In genomic region chr10:31528297-31528984, GRCm38 (mm10) we compare ENCODE assay signal across 15 mouse cellular contexts.
DNase-seq lines count a peak whose midpoint lies in the region; ATAC-seq lines count a peak whose summit lies in the region.
"Had no signal": no experiment of that assay in that cellular context is flagged by ENCODE, and none has a peak within 500 bp of the region (broad histone marks: within the 10 kb centered on the region; RNA-seq: fewer than 3 reads in every experiment).

No protein-coding gene starts in this region.

- ATAC-seq in neural tube, embryonic 11.5 days (ENCODE audit: insufficient read depth, low FRiP score, low TSS enrichment): 0 out of 2 replicates have a peak, but pooled peaks have one; percentile 50
- no peak for ATAC-seq in neural tube, embryonic 15.5 days (ENCODE audit: low FRiP score)
- peak; percentile 84 for ATAC-seq in hindbrain, embryonic 12.5 days (ENCODE audit: low FRiP score)
- ATAC-seq in limb, embryonic 11.5 days (ENCODE audit: insufficient number of reproducible peaks, low FRiP score, low TSS enrichment, low read depth): no peak

- no peaks in the 10 kb centered on the region for H3K9me3 ChIP-seq in neural tube, embryonic 11.5 days (ENCODE audit: control insufficient read depth, low read length)
- no peaks in the 10 kb centered on the region for H3K9me3 ChIP-seq in neural tube, embryonic 15.5 days (replicated peaks)
- no peaks in the 10 kb centered on the region for H3K9me3 ChIP-seq in hindbrain, embryonic 12.5 days (replicated peaks)
- no peaks in the 10 kb centered on the region for H3K9me3 ChIP-seq in limb, embryonic 11.5 days (ENCODE audit: control insufficient read depth, low read length)
- H3K9me3 ChIP-seq: limb, embryonic 15.5 days had no signal

- H3K4me2 ChIP-seq in neural tube, embryonic 11.5 days (ENCODE audit: low read depth): no peak overlapping the region
- no peak overlapping the region for H3K4me2 ChIP-seq in neural tube, embryonic 15.5 days
- H3K4me2 ChIP-seq in hindbrain, embryonic 12.5 days (replicated peaks): no peak overlapping the region
- H3K4me2 ChIP-seq in limb, embryonic 11.5 days (ENCODE audit: low read depth, severe bottlenecking): no peak overlapping the region
- H3K4me2 ChIP-seq: heart, embryonic 11.5 days; limb, embryonic 15.5 days; lung, embryonic 14.5 days had no signal

- WGBS in neural tube, embryonic 11.5 days: 38% methylated on average over 6 of the region's 6 CpGs
- 37% methylated on average over 6 of the region's 6 CpGs for WGBS in neural tube, embryonic 15.5 days
- WGBS in hindbrain, embryonic 12.5 days: 32% methylated on average over 6 of the region's 6 CpGs
- WGBS in limb, embryonic 11.5 days: 31% methylated on average over 6 of the region's 6 CpGs

- H3K4me1 ChIP-seq in neural tube, embryonic 11.5 days (ENCODE audit: control insufficient read depth, insufficient read depth, low read length): no peaks in the 10 kb centered on the region
- 0 out of 2 replicates have a peak, but pooled peaks cover 6% of the 10 kb centered on the region for H3K4me1 ChIP-seq in neural tube, embryonic 15.5 days
- H3K4me1 ChIP-seq in hindbrain, embryonic 12.5 days: peaks cover 9% of the 10 kb centered on the region
- peaks cover 6% of the 10 kb centered on the region; the same call in 1 of the 2 replicates for H3K4me1 ChIP-seq in limb, embryonic 11.5 days (ENCODE audit: control insufficient read depth, insufficient read depth, low read length)

- peak; percentile 19 for DNase-seq in neural tube, embryonic 11.5 days (ENCODE audit: low spot score)
- DNase-seq in limb, embryonic 11.5 days (ENCODE audit: low spot score): peak; percentile 27
- DNase-seq in thymus, postnatal 36 days: no peak
- DNase-seq in gastrocnemius, postnatal 4 days (ENCODE audit: low spot score in 2 of 2): no peak
- DNase-seq in layer of hippocampus, adult 18-20 months (ENCODE audit: low spot score in 2 of 2): no peak
- DNase-seq: adrenal gland, postnatal 14 days; heart, postnatal 4 days; kidney, postnatal 25 days; layer of hippocampus, postnatal 36 days; lung, embryonic 14.5 days; right cerebral cortex, postnatal 4 days had no signal

- no peaks in the 10 kb centered on the region for H3K36me3 ChIP-seq in neural tube, embryonic 11.5 days (ENCODE audit: control insufficient read depth, insufficient read depth, low read length)
- no peaks in the 10 kb centered on the region for H3K36me3 ChIP-seq in neural tube, embryonic 15.5 days
- H3K36me3 ChIP-seq in hindbrain, embryonic 12.5 days: no peaks in the 10 kb centered on the region
- no peaks in the 10 kb centered on the region for H3K36me3 ChIP-seq in limb, embryonic 11.5 days (ENCODE audit: control insufficient read depth, insufficient read depth, low read length)
- H3K36me3 ChIP-seq: limb, embryonic 15.5 days had no signal

- H3K9ac ChIP-seq in neural tube, embryonic 11.5 days (ENCODE audit: low read length): no peak overlapping the region
- H3K9ac ChIP-seq in neural tube, embryonic 15.5 days (replicated peaks): no peak overlapping the region
- no peak overlapping the region for H3K9ac ChIP-seq in hindbrain, embryonic 12.5 days
- no peak overlapping the region for H3K9ac ChIP-seq in limb, embryonic 11.5 days (ENCODE audit: low read length)
- H3K9ac ChIP-seq: limb, embryonic 15.5 days; lung, embryonic 14.5 days had no signal

- no peak overlapping the region for H3K27ac ChIP-seq in neural tube, embryonic 11.5 days (ENCODE audit: low read depth, low read length)
- H3K27ac ChIP-seq in neural tube, embryonic 15.5 days (replicated peaks): no peak overlapping the region
- peak overlapping the region; percentile 40; the same call in 1 of the 2 replicates for H3K27ac ChIP-seq in hindbrain, embryonic 12.5 days
- no peak overlapping the region; the same call in 1 of the 2 replicates for H3K27ac ChIP-seq in limb, embryonic 11.5 days (replicated peaks; ENCODE audit: low read depth, low read length)
- H3K27ac ChIP-seq: limb, embryonic 15.5 days had no signal

- no peaks in the 10 kb centered on the region for H3K27me3 ChIP-seq in neural tube, embryonic 11.5 days (ENCODE audit: control insufficient read depth, insufficient read depth, low read length)
- no peaks in the 10 kb centered on the region for H3K27me3 ChIP-seq in neural tube, embryonic 15.5 days (replicated peaks)
- no peaks in the 10 kb centered on the region for H3K27me3 ChIP-seq in hindbrain, embryonic 12.5 days
- no peaks in the 10 kb centered on the region for H3K27me3 ChIP-seq in limb, embryonic 11.5 days (ENCODE audit: control insufficient read depth, insufficient read depth, low read length)
- H3K27me3 ChIP-seq: limb, embryonic 15.5 days had no signal

- no peak overlapping the region for H3K4me3 ChIP-seq in neural tube, embryonic 11.5 days (ENCODE audit: low read depth, low read length)
- no peak overlapping the region for H3K4me3 ChIP-seq in neural tube, embryonic 15.5 days (replicated peaks)
- no peak overlapping the region for H3K4me3 ChIP-seq in hindbrain, embryonic 12.5 days
- H3K4me3 ChIP-seq in limb, embryonic 11.5 days (ENCODE audit: low read depth, low read length): no peak overlapping the region
- H3K4me3 ChIP-seq: limb, embryonic 15.5 days had no signal

Comparison
In these comparisons a context has a peak if more than half of its experiments do, and no peak if none do; other contexts are left out.
1. ATAC-seq: peak in neural tube, embryonic 11.5 days (single experiment) and hindbrain, embryonic 12.5 days (single experiment); none in neural tube, embryonic 15.5 days (single experiment) and limb, embryonic 11.5 days (single experiment).
2. DNase-seq: peak in neural tube, embryonic 11.5 days (single experiment) and limb, embryonic 11.5 days (single experiment); none in thymus, postnatal 36 days (0 of 2), gastrocnemius, postnatal 4 days (0 of 2) and layer of hippocampus, adult 18-20 months (0 of 2).